Mouse (Mus musculus) lung, embryonic 14.5 days (tissue): ENCODE results near the gene Avpi1. TPM values are rescaled to one million over a fixed set of nuclear protein-coding genes. Genes with fewer than 3 reads are reported as not detected.
A peak's percentile ranks its signal among the peaks of the same experiment; 100 is the strongest.

ENCODE experiments used
- ATAC-seq: fragments of 200-750 bp; cut with Nextera tagmentation; 2 replicates; pipeline ENCODE4 v1.8.0; 2017; ENCODE audit warnings: mild to moderate bottlenecking, moderate TSS enrichment, moderate library complexity; ENCODE audit not compliant: insufficient read depth
- DNase-seq: peaks from one replicate; pipeline ENCODE4 v3.0.0-alpha.2; 2015
- H3K27ac ChIP-seq: fragments of 300-500 bp; sonication (generic); 2 replicates; pipeline ENCODE4 v1.5.1; 2014; ENCODE audit warnings: low read depth, mild to moderate bottlenecking, moderate library complexity
- H3K27me3 ChIP-seq: fragments of 300-500 bp; sonication (generic); 2 replicates; pipeline ENCODE4 v1.6.1; 2014; ENCODE audit warnings: low read length, control low read depth; ENCODE audit not compliant: insufficient read depth
- H3K36me3 ChIP-seq: fragments of 300-500 bp; sonication (generic); 2 replicates; pipeline ENCODE4 v1.6.1; 2014; ENCODE audit warnings: control low read depth; ENCODE audit not compliant: insufficient read depth
- H3K4me1 ChIP-seq: fragments of 300-500 bp; sonication (generic); 2 replicates; pipeline ENCODE4 v1.6.1; 2014; ENCODE audit warnings: antibody characterized with exemption, control low read depth; ENCODE audit not compliant: insufficient read depth
- H3K4me2 ChIP-seq: fragments of 300-500 bp; sonication (generic); 2 replicates; pipeline ENCODE4 v1.6.1; 2014; ENCODE audit warnings: mild to moderate bottlenecking
- H3K4me3 ChIP-seq: fragments of 300-500 bp; sonication (generic); 2 replicates; pipeline ENCODE4 v1.5.1; 2014; ENCODE audit warnings: low read depth, low read length
- H3K9ac ChIP-seq: fragments of 300-500 bp; sonication (generic); 2 replicates; pipeline ENCODE4 v1.6.1; 2014
- H3K9me3 ChIP-seq: fragments of 300-500 bp; sonication (generic); 2 replicates; pipeline ENCODE4 v1.6.1; 2016; ENCODE audit warnings: low read depth, low read length, control low read depth
- CTCF ChIP-seq: IDR thresholded peaks from 2 replicates; pipeline ENCODE4 v1.5.1; 2016; ENCODE audit warnings: antibody characterized with exemption, low read depth
- WGBS: fragments of 180-500 bp; shearing (Covaris S2); extraction: QIAGEN DNeasy Blood & Tissue Kit; methylation state at CpG from one replicate; pipeline ENCODE4 v1.1.7; 2014; 5-methylcytosine and 5-hydroxymethylcytosine counted together
- polyA plus RNA-seq: library from polyadenylated mRNA; unstranded; fragments of >200 nt; fragmentation: Nextera tagmentation; extraction: Ambion mirVana; gene quantifications from 2 replicates; pipeline ENCODE4 v1.2.1, GENCODE M21; 2014

The Avpi1 gene
- polyA plus RNA-seq, 1 experiment from 2014 or later, result 44.3 TPM

GRCm38 (mm10) chr19:42166766-42167165 lies 37.9 kb upstream of the Avpi1 start:
- Histone ChIP-seq H3K27ac (no peak overlapping the region), H3K9me3 (no peaks in the 10 kb centered on the region), H3K4me1 (peaks cover 6% of the 10 kb centered on the region; the same call in 1 of the 2 replicates), H3K36me3 (no peaks in the 10 kb centered on the region), H3K4me3 (no peak overlapping the region), H3K27me3 (peaks cover 13% of the 10 kb centered on the region; the same call in 1 of the 2 replicates), H3K4me2 (no peak overlapping the region), H3K9ac (no peak overlapping the region)
- TF ChIP-seq CTCF, result no peak
- 38% methylated on average over 3 of the region's 3 CpGs for WGBS
- ATAC-seq (no peak), DNase-seq (no peak)

GRCm38 (mm10) chr19:42166130-42166529 lies 37.3 kb upstream of the Avpi1 start:
- peak overlapping the region; percentile 50 for H3K4me2 ChIP-seq
- H3K9me3 ChIP-seq, result no peaks in the 10 kb centered on the region
- H3K27ac ChIP-seq, result no peak overlapping the region
- no peak overlapping the region for H3K4me3 ChIP-seq
- 3% methylated on average over 12 of the region's 12 CpGs for WGBS
- DNase-seq (peak; percentile 96), ATAC-seq (no peak)
- peaks cover 13% of the 10 kb centered on the region; the same call in 1 of the 2 replicates for H3K27me3 ChIP-seq
- H3K4me1 ChIP-seq, result no peaks in the 10 kb centered on the region
- no peak overlapping the region for H3K9ac ChIP-seq
- TF ChIP-seq CTCF, result peak; percentile 94
- no peaks in the 10 kb centered on the region for H3K36me3 ChIP-seq

GRCm38 (mm10) chr19:42164188-42164587 lies 35.3 kb upstream of the Avpi1 start:
- Histone ChIP-seq H3K4me1 (no peaks in the 10 kb centered on the region), H3K9ac (no peak overlapping the region), H3K9me3 (no peaks in the 10 kb centered on the region), H3K27me3 (peaks cover 13% of the 10 kb centered on the region; the same call in 1 of the 2 replicates), H3K4me2 (no peak overlapping the region), H3K27ac (no peak overlapping the region), H3K4me3 (no peak overlapping the region), H3K36me3 (no peaks in the 10 kb centered on the region)
- ATAC-seq (no peak), DNase-seq (peak; percentile 30)
- WGBS, result 22% methylated on average over 7 of the region's 7 CpGs
- no peak for TF ChIP-seq CTCF

- H3K27ac ChIP-seq, result no peak within 1 kb of the TSS
- H3K36me3 ChIP-seq, result no peaks in the 10 kb centered on the region
- ATAC-seq (no peak), DNase-seq (no peak)
- H3K9me3 ChIP-seq, result no peaks in the 10 kb centered on the region
- H3K9ac ChIP-seq, result no peak within 1 kb of the TSS
- H3K4me3 ChIP-seq, result no peak within 1 kb of the TSS
- H3K4me2 ChIP-seq, result no peak within 1 kb of the TSS
- WGBS, result 37% methylated on average over 5 of the region's 5 CpGs
- H3K27me3 ChIP-seq, result peaks cover 13% of the 10 kb centered on the region; the same call in 1 of the 2 replicates
- TF ChIP-seq CTCF, result no peak
- H3K4me1 ChIP-seq, result no peaks in the 10 kb centered on the region
Observed at GRCm38 (mm10) chr19:42163764-42164163, 34.9 kb upstream of the Avpi1 start, which contains the start of gene Zfyve27. Gene Zfyve27 (plus strand): TSS chr19:42163951.

GRCm38 (mm10) chr19:42158246-42159017 lies 29.6 kb upstream of the Avpi1 start:
- Histone ChIP-seq H3K4me2 (peak overlapping the region; percentile 10; the same call in 1 of the 2 replicates), H3K36me3 (no peaks in the 10 kb centered on the region), H3K4me3 (no peak overlapping the region), H3K27me3 (no peaks in the 10 kb centered on the region), H3K9ac (no peak overlapping the region), H3K9me3 (no peaks in the 10 kb centered on the region), H3K27ac (0 out of 2 replicates have a peak overlapping the region, but pooled peaks have one; percentile 1), H3K4me1 (no peaks in the 10 kb centered on the region)
- ATAC-seq (peak; percentile 71; the same call in 1 of the 2 replicates), DNase-seq (peak; percentile 65)
- 28% methylated on average over 13 of the region's 13 CpGs for WGBS
- peak; percentile 29; the same call in 1 of the 2 replicates for TF ChIP-seq CTCF

- Histone ChIP-seq H3K4me2 (no peak overlapping the region), H3K4me3 (no peak overlapping the region), H3K4me1 (no peaks in the 10 kb centered on the region), H3K36me3 (no peaks in the 10 kb centered on the region), H3K27ac (no peak overlapping the region), H3K27me3 (no peaks in the 10 kb centered on the region), H3K9me3 (no peaks in the 10 kb centered on the region), H3K9ac (no peak overlapping the region)
- ATAC-seq, result no peak
- WGBS, result 51% methylated on average over 12 of the region's 12 CpGs
- no peak for DNase-seq
- TF ChIP-seq CTCF, result no peak
Observed at GRCm38 (mm10) chr19:42157493-42158237, 28.8 kb upstream of the Avpi1 start.

- H3K4me2 ChIP-seq, result no peak overlapping the region
Observed at GRCm38 (mm10) chr19:42151990-42152389, 23.1 kb upstream of the Avpi1 start.

More at GRCm38 (mm10) chr19:42151990-42152389, 23.1 kb upstream of the Avpi1 start:
- Histone ChIP-seq H3K36me3 (peaks cover 9% of the 10 kb centered on the region), H3K4me3 (no peak overlapping the region), H3K9ac (no peak overlapping the region), H3K9me3 (no peaks in the 10 kb centered on the region), H3K27ac (no peak overlapping the region; the same call in 1 of the 2 replicates), H3K27me3 (no peaks in the 10 kb centered on the region), H3K4me1 (peaks cover 19% of the 10 kb centered on the region)
- ATAC-seq (no peak), DNase-seq (peak; percentile 94)
- WGBS, result 6% methylated on average over 6 of the region's 6 CpGs
- peak; percentile 96 for TF ChIP-seq CTCF
